Mouse (Mus musculus) embryonic fibroblast, embryonic 13.5 days (primary cell): ENCODE results near the gene Gm33543.

Source experiments
- CTCF ChIP-seq: IDR thresholded peaks from 2 replicates; pipeline ENCODE4 v1.5.1; 2011; ENCODE audit warnings: mild to moderate bottlenecking, control low read depth, low read length, moderate library complexity, borderline replicate concordance; ENCODE audit not compliant: insufficient read depth
- POLR2A ChIP-seq: IDR thresholded peaks from 2 replicates; pipeline ENCODE4 v1.6.1; 2011; ENCODE audit warnings: low read depth, mild to moderate bottlenecking, control low read depth, low read length, moderate library complexity

- TF ChIP-seq POLR2A (no peak), CTCF (no peak)
Observed at GRCm38 (mm10) chr10:95818506-95818905, 24.2 kb downstream of the Gm33543 start.
